Mouse (Mus musculus) layer of hippocampus, postnatal 10 days (tissue): ENCODE data around the gene Tmem87b. TPM values are rescaled to one million over a fixed set of nuclear protein-coding genes. Genes with fewer than 3 reads are reported as not detected.
A peak's percentile ranks its signal among the peaks of the same experiment; 100 is the strongest.

Source experiments
- DNase-seq, 2 experiments: peaks; one replicate each; pipeline ENCODE4 v3.0.0; 2021; ENCODE audit warnings: low spot score in 2 of 2
- total RNA-seq, 2 experiments: library from RNA; stranded (reverse); gene quantifications; 2 replicates each; pipeline ENCODE4 v1.2.3; 2021

Tmem87b gene
- total RNA-seq, 2 experiments from 2014 or later, result 36.4 to 40.4 TPM

- no peak for DNase-seq
These were observed 1.2 kb downstream of the Tmem87b start for GRCm38 (mm10) chr2:128818956-128819643.

GRCm38 (mm10) chr2:128820631-128821030 lies 2.7 kb downstream of the Tmem87b start:
- DNase-seq, result no peak

- DNase-seq, result no peak
These were observed 6.0 kb downstream of the Tmem87b start for GRCm38 (mm10) chr2:128823893-128824292.

GRCm38 (mm10) chr2:128827787-128828186 lies 9.9 kb downstream of the Tmem87b start:
- DNase-seq, result no peak

- no peak for DNase-seq
These were observed 14.7 kb downstream of the Tmem87b start for GRCm38 (mm10) chr2:128832611-128833010.

- DNase-seq, result no peak
These were observed 15.1 kb downstream of the Tmem87b start for GRCm38 (mm10) chr2:128833035-128833434.

GRCm38 (mm10) chr2:128833435-128833834 lies 15.5 kb downstream of the Tmem87b start:
- DNase-seq, result no peak

GRCm38 (mm10) chr2:128837531-128837930 lies 19.6 kb downstream of the Tmem87b start:
- DNase-seq, result no peak

- DNase-seq, result no peak
These were observed 20.7 kb downstream of the Tmem87b start for GRCm38 (mm10) chr2:128838611-128839010.

GRCm38 (mm10) chr2:128839501-128839900 lies 21.6 kb downstream of the Tmem87b start:
- DNase-seq, result no peak

GRCm38 (mm10) chr2:128842437-128842836 lies 24.5 kb downstream of the Tmem87b start:
- no peak for DNase-seq

GRCm38 (mm10) chr2:128850036-128850435 lies 32.1 kb downstream of the Tmem87b start:
- no peak for DNase-seq

- no peak for DNase-seq
These were observed 38.8 kb downstream of the Tmem87b start for GRCm38 (mm10) chr2:128856673-128857072.

- no peak for DNase-seq
These were observed 41.0 kb downstream of the Tmem87b start for GRCm38 (mm10) chr2:128858962-128859361.

- no peak for DNase-seq
These were observed 41.9 kb downstream of the Tmem87b start for GRCm38 (mm10) chr2:128859861-128860260.

- no peak for DNase-seq
These were observed 44.7 kb downstream of the Tmem87b start, which contains the start of gene Fbln7 for GRCm38 (mm10) chr2:128862636-128863035. TSS of gene Fbln7 (plus strand) at chr2:128862981.

- DNase-seq, result peak; percentile 40 to 63
These were observed 45.9 kb downstream of the Tmem87b start for GRCm38 (mm10) chr2:128863777-128864331.

- DNase-seq, result no peak
These were observed 47.1 kb downstream of the Tmem87b start for GRCm38 (mm10) chr2:128865061-128865460.

GRCm38 (mm10) chr2:128871656-128872055 lies 53.7 kb downstream of the Tmem87b start:
- no peak for DNase-seq

GRCm38 (mm10) chr2:128872256-128872655 lies 54.3 kb downstream of the Tmem87b start:
- no peak for DNase-seq

- no peak for DNase-seq
These were observed 57.6 kb downstream of the Tmem87b start for GRCm38 (mm10) chr2:128875526-128875925.

- no peak for DNase-seq
These were observed 63.3 kb downstream of the Tmem87b start for GRCm38 (mm10) chr2:128881236-128881635.

GRCm38 (mm10) chr2:128885225-128885811 lies 67.4 kb downstream of the Tmem87b start:
- DNase-seq, result no peak
